Mouse (Mus musculus) embryonic facial prominence, embryonic 12.5 days (tissue): Measurements from ENCODE around the gene Nr1h2. TPM values are rescaled to one million over a fixed set of nuclear protein-coding genes. Genes with fewer than 3 reads are reported as not detected.

ENCODE experiments used
- ATAC-seq: fragments of 200-750 bp; cut with Nextera tagmentation; 2 replicates; pipeline ENCODE4 v1.8.0; 2017; ENCODE audit not compliant: insufficient number of reproducible peaks, insufficient read depth, low FRiP score, low TSS enrichment
- H3K27ac ChIP-seq: fragments of 300-500 bp; sonication (generic); 2 replicates; pipeline ENCODE4 v1.5.1; 2016; ENCODE audit warnings: mild to moderate bottlenecking
- H3K27me3 ChIP-seq: fragments of 300-500 bp; sonication (generic); 2 replicates; pipeline ENCODE4 v1.6.1; 2016; ENCODE audit warnings: mild to moderate bottlenecking, moderate library complexity
- H3K36me3 ChIP-seq: fragments of 300-500 bp; sonication (generic); 2 replicates; pipeline ENCODE4 v1.6.1; 2016; ENCODE audit warnings: mild to moderate bottlenecking
- H3K4me1 ChIP-seq: fragments of 300-500 bp; sonication (generic); 2 replicates; pipeline ENCODE4 v1.6.1; 2016
- H3K4me2 ChIP-seq: fragments of 300-500 bp; sonication (generic); replicated peaks from 2 replicates; pipeline ENCODE4 v1.6.1; 2016; ENCODE audit warnings: mild to moderate bottlenecking, moderate library complexity
- H3K4me3 ChIP-seq: fragments of 300-500 bp; sonication (generic); 2 replicates; pipeline ENCODE4 v1.5.1; 2016; ENCODE audit warnings: mild to moderate bottlenecking
- H3K9ac ChIP-seq: fragments of 300-500 bp; sonication (generic); 2 replicates; pipeline ENCODE4 v1.6.1; 2016; ENCODE audit warnings: mild to moderate bottlenecking, moderate library complexity
- H3K9me3 ChIP-seq: fragments of 300-500 bp; sonication (generic); 2 replicates; pipeline ENCODE4 v1.6.1; 2016; ENCODE audit warnings: mild to moderate bottlenecking, moderate library complexity
- WGBS: fragments of 180-500 bp; shearing (Covaris S2); methylation state at CpG from one replicate; pipeline ENCODE4 v1.1.7; 2016; 5-methylcytosine and 5-hydroxymethylcytosine counted together
- polyA plus RNA-seq: library from polyadenylated mRNA; unstranded; fragments of >200 nt; fragmentation: Nextera tagmentation; extraction: Ambion mirVana; gene quantifications from 2 replicates; pipeline ENCODE4 v1.2.1, GENCODE M21; 2016

Gene Nr1h2
- polyA plus RNA-seq, 1 experiment from 2014 or later = 68.1 TPM

GRCm38 (mm10) chr7:44593051-44593450, 39.3 kb upstream of the Nr1h2 start:
- peaks cover 55% of the 10 kb centered on the region for H3K27me3 ChIP-seq
- H3K9ac ChIP-seq = no peak overlapping the region
- peak overlapping the region; percentile 40; the same call in 1 of the 2 replicates for H3K4me2 ChIP-seq
- no peak overlapping the region for H3K4me3 ChIP-seq
- no peaks in the 10 kb centered on the region for H3K36me3 ChIP-seq
- 1% methylated on average over 11 of the region's 15 CpGs for WGBS
- no peak overlapping the region for H3K27ac ChIP-seq
- H3K4me1 ChIP-seq = peaks cover 27% of the 10 kb centered on the region
- no peak for ATAC-seq
- no peaks in the 10 kb centered on the region for H3K9me3 ChIP-seq

GRCm38 (mm10) chr7:44591348-44592116, 37.8 kb upstream of the Nr1h2 start:
- H3K9ac ChIP-seq = peak overlapping the region; percentile 61; the same call in 1 of the 2 replicates
- WGBS = under 1% methylated on average over 58 of the region's 60 CpGs
- H3K4me1 ChIP-seq = peaks cover 29% of the 10 kb centered on the region
- no peak overlapping the region for H3K27ac ChIP-seq
- H3K27me3 ChIP-seq = peaks cover 70% of the 10 kb centered on the region
- ATAC-seq = no peak
- H3K9me3 ChIP-seq = no peaks in the 10 kb centered on the region
- peak overlapping the region; percentile 62 for H3K4me3 ChIP-seq
- H3K4me2 ChIP-seq = peak overlapping the region; percentile 100
- H3K36me3 ChIP-seq = no peaks in the 10 kb centered on the region

DNA sequence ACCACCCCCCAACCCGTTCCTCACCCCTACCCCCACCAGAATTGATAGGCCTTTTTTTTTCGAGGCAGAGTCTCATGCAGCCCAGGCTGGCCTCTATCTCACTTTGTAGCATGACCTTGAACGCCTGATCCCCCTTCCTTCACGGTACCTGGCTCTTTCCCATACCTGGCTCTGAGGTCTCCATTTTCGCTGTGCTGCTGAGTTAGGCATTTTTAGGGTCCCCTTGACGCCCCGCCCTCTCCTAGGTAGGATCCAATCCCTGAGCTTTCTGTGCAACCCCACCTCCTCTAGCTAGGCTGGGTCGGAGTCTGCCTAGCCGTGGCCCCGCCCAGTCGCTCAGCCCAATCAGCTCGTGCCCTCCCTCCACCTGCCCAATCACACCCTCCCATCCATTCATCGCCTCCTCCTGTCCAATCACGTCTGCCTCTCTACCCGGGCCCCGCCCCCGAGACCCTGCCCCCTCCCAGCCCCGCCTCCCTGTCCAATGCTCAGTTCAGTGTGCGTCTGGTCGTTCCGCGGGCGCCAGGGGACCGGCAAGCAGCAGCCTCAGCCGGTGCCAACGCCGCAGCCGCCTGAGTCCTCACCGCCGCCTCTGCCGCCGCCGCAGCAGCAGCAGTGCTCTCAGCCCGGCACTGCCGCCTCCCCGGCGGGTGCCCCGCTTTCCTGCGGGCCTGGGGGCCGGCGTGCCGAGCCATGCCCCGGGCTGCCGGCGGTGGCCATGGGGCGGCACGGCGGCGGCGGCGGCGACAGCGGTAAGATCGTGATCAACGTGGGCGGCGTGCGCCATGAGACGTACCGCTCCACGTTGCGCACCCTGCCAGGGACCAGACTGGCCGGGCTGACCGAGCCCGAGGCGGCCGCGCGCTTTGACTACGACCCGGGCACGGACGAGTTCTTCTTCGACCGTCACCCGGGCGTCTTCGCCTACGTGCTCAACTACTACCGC, 36.9 kb upstream of the Nr1h2 start, which contains the start of gene Kcnc3:
TSS of gene Kcnc3 (plus strand) at position 263 of the 946 bp plus-strand sequence.
- 2% methylated on average over 77 of the region's 80 CpGs for WGBS

GRCm38 (mm10) chr7:44589946-44590345, 36.2 kb upstream of the Nr1h2 start:
- ATAC-seq = no peak
- H3K27ac ChIP-seq = 0 out of 2 replicates have a peak overlapping the region, but pooled peaks have one; percentile 5
- peaks cover 29% of the 10 kb centered on the region for H3K4me1 ChIP-seq
- peak overlapping the region; percentile 62 for H3K4me3 ChIP-seq
- H3K27me3 ChIP-seq = peaks cover 86% of the 10 kb centered on the region
- under 1% methylated on average over 13 of the region's 13 CpGs for WGBS
- no peak overlapping the region for H3K9ac ChIP-seq
- peak overlapping the region; percentile 100 for H3K4me2 ChIP-seq
- no peaks in the 10 kb centered on the region for H3K36me3 ChIP-seq
- H3K9me3 ChIP-seq = no peaks in the 10 kb centered on the region

More for the DNA sequence above, 36.9 kb upstream of the Nr1h2 start, which contains the start of gene Kcnc3:
- no peaks in the 10 kb centered on the region for H3K36me3 ChIP-seq
- peak within 1 kb of the TSS; percentile 61 for H3K9ac ChIP-seq
- peak within 1 kb of the TSS; percentile 41; the same call in 1 of the 2 replicates for H3K27ac ChIP-seq
- H3K4me1 ChIP-seq = peaks cover 29% of the 10 kb centered on the region
- H3K4me3 ChIP-seq = peak within 1 kb of the TSS; percentile 62
- peaks cover 78% of the 10 kb centered on the region for H3K27me3 ChIP-seq
- no peaks in the 10 kb centered on the region for H3K9me3 ChIP-seq
- peak; percentile 90 for ATAC-seq
- peak within 1 kb of the TSS; percentile 100 for H3K4me2 ChIP-seq

DNA sequence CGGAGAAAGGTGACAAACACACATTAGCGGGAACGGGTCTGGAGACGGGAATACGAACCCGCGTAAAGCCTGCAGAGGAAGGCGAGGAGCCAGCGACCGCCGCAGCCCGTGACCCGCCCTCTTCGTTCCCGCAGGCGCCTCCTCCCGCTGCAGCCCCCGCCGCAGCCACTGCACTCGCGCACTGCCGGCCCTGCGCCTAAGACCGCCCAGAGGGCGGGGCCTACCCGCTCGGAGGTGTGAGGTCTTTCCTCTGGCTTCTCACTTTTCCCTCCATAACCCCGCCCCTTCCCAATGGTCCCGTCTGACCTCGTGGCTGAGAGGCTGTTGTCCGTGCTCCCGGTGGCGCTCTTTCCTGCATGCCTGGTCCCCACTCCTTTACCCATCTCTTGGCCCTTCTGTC, 35.4 kb upstream of the Nr1h2 start:
- 0 out of 2 replicates have a peak, but pooled peaks have one; percentile 32 for ATAC-seq
- H3K9me3 ChIP-seq = no peaks in the 10 kb centered on the region
- H3K27ac ChIP-seq = peak overlapping the region; percentile 41; the same call in 1 of the 2 replicates
- H3K4me2 ChIP-seq = peak overlapping the region; percentile 100
- H3K9ac ChIP-seq = peak overlapping the region; percentile 50
- WGBS = 0% methylated on average over 33 of the region's 33 CpGs
- peak overlapping the region; percentile 62 for H3K4me3 ChIP-seq
- H3K36me3 ChIP-seq = no peaks in the 10 kb centered on the region
- peaks cover 29% of the 10 kb centered on the region for H3K4me1 ChIP-seq
- peaks cover 87% of the 10 kb centered on the region for H3K27me3 ChIP-seq

DNA sequence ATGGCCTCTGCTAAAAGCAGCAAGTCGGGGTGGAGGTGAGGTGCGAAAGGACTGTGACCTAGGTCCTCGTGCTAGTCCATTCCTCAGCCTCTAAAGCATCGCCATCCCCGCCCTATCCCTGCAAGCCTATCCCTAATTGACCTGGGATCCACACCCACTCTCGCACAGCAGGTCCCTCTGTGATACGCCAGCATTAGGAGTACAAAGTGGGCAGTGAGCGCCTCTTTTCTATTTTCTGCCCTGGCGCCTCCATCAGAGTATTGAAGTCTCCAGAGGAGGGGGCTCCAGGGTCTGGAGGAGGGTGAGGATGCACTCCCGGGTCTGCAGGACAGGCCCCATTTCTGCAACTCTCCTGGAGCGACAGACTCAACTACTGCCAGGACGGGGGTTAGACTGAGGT, 34.6 kb upstream of the Nr1h2 start:
- Histone ChIP-seq H3K4me3 (peak overlapping the region; percentile 62), H3K36me3 (no peaks in the 10 kb centered on the region), H3K27me3 (peaks cover 81% of the 10 kb centered on the region), H3K4me1 (peaks cover 23% of the 10 kb centered on the region), H3K27ac (no peak overlapping the region), H3K9me3 (no peaks in the 10 kb centered on the region), H3K4me2 (peak overlapping the region; percentile 100), H3K9ac (peak overlapping the region; percentile 50)
- WGBS = 7% methylated on average over 12 of the region's 12 CpGs
- no peak for ATAC-seq

DNA sequence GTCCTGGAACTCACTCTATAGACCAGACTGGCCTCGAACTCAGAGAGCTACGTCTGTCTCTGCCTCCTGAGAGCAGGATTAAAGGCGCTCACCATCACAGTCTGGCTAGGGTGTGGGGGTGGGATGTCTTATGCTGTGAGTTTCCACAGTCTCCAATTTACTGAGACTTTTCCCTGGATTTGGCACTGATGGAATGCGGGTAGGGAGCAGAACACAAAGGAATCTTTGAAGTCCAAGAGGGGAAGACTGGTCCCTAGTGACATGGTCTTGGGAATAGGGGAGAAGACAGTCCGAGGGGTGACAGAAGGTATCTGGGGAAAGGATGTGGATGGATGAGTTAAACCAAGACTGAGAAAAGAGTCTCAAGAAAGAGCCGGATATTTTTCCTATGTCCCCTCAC, 33.9 kb upstream of the Nr1h2 start:
- Histone ChIP-seq H3K4me3 (no peak overlapping the region; the same call in 1 of the 2 replicates), H3K4me1 (peaks cover 16% of the 10 kb centered on the region), H3K4me2 (peak overlapping the region; percentile 100; the same call in 1 of the 2 replicates), H3K9me3 (no peaks in the 10 kb centered on the region), H3K9ac (no peak overlapping the region), H3K27me3 (peaks cover 74% of the 10 kb centered on the region), H3K36me3 (no peaks in the 10 kb centered on the region), H3K27ac (no peak overlapping the region)
- WGBS = 29% methylated on average over 6 of the region's 6 CpGs
- no peak for ATAC-seq

- under 1% methylated on average over 18 of the region's 18 CpGs for WGBS
- peak overlapping the region; percentile 32 for H3K4me3 ChIP-seq
- peaks cover 67% of the 10 kb centered on the region for H3K27me3 ChIP-seq
- H3K4me2 ChIP-seq = peak overlapping the region; percentile 100
- peaks cover 14% of the 10 kb centered on the region for H3K4me1 ChIP-seq
- no peaks in the 10 kb centered on the region for H3K9me3 ChIP-seq
- ATAC-seq = no peak
- no peak overlapping the region for H3K9ac ChIP-seq
- no peaks in the 10 kb centered on the region for H3K36me3 ChIP-seq
- no peak overlapping the region for H3K27ac ChIP-seq
Observed at GRCm38 (mm10) chr7:44586930-44587329, 33.2 kb upstream of the Nr1h2 start.

DNA sequence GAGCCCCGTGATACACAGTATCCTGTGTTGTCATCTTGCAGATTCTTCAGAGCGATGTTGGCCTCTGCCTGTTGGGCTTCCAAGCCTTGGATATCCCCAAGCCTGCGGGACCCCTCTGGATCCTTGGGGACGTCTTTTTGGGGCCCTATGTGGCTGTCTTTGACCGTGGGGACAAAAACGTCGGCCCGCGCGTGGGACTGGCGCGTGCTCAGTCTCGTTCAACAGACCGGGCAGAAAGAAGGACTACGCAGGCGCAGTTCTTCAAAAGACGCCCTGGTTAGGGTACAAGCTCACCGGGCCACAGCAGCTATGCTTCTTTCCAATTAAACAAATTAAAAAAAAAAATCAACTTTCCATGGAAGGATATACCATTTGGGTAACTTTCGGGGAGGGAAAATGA, 32.8 kb upstream of the Nr1h2 start:
- ATAC-seq = no peak
- H3K9ac ChIP-seq = no peak overlapping the region

DNA sequence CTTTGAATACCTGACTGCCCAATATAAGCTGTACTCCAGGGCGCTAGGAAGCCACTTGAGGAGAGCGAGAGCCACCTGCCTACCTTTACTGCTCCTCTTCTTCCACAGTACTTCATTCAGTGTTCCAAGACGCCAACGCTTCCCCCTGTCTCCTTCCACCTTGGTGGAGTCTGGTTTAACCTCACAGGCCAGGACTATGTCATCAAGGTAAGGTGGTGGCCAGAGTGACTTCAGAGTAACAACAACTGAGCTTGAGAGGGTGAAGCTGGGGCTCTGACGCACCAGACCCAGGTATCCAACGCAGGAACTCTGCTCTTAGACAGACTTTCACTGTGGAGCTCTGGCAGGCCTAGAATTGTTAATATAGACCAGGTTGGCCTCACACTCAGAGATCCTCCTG, 31.9 kb upstream of the Nr1h2 start:
- Histone ChIP-seq H3K9me3 (no peaks in the 10 kb centered on the region), H3K27ac (no peak overlapping the region), H3K4me1 (peaks cover 9% of the 10 kb centered on the region), H3K36me3 (no peaks in the 10 kb centered on the region), H3K27me3 (peaks cover 54% of the 10 kb centered on the region), H3K9ac (no peak overlapping the region), H3K4me3 (no peak overlapping the region), H3K4me2 (no peak overlapping the region)
- 97% methylated on average over 6 of the region's 6 CpGs for WGBS
- ATAC-seq = no peak

More for the DNA sequence above, 32.8 kb upstream of the Nr1h2 start:
- Histone ChIP-seq H3K27ac (no peak overlapping the region), H3K27me3 (peaks cover 63% of the 10 kb centered on the region), H3K4me1 (peaks cover 14% of the 10 kb centered on the region), H3K36me3 (no peaks in the 10 kb centered on the region), H3K4me3 (peak overlapping the region; percentile 32), H3K4me2 (peak overlapping the region; percentile 100), H3K9me3 (no peaks in the 10 kb centered on the region)
- 12% methylated on average over 19 of the region's 19 CpGs for WGBS

DNA sequence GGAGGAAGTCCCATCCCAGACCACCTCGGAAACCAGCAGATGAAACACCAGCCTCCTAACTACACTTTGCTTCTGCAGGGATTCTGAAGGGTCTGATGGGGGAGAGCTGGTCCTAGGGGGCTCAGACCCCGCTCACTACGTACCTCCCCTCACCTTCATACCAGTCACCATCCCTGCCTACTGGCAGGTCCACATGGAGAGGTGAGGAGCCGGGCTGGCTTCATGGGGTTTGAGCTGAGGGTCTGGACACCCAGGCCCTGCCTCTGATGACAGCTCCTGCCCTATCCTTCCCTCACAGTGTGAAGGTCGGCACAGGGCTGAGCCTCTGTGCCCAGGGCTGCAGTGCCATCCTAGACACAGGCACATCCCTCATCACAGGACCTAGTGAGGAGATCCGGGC, 31.2 kb upstream of the Nr1h2 start:
- Histone ChIP-seq H3K36me3 (no peaks in the 10 kb centered on the region), H3K4me3 (no peak overlapping the region), H3K27ac (no peak overlapping the region), H3K9me3 (no peaks in the 10 kb centered on the region), H3K27me3 (peaks cover 51% of the 10 kb centered on the region), H3K4me1 (peaks cover 9% of the 10 kb centered on the region), H3K9ac (no peak overlapping the region), H3K4me2 (no peak overlapping the region)
- ATAC-seq = no peak
- 86% methylated on average over 6 of the region's 6 CpGs for WGBS
